Mouse (Mus musculus) T-cell, adult 66 days (primary cell): ENCODE data around the gene Krt87. TPM values are rescaled to one million over a fixed set of nuclear protein-coding genes. Genes with fewer than 3 reads are reported as not detected.

Source experiments
- total RNA-seq, 2 experiments: library from RNA; stranded (reverse); gene quantifications; 3 replicates in 1 of 2; 4 replicates in 1 of 2; pipeline ENCODE4 v1.2.4; 2023

The Krt87 gene
- not detected for total RNA-seq

DNA sequence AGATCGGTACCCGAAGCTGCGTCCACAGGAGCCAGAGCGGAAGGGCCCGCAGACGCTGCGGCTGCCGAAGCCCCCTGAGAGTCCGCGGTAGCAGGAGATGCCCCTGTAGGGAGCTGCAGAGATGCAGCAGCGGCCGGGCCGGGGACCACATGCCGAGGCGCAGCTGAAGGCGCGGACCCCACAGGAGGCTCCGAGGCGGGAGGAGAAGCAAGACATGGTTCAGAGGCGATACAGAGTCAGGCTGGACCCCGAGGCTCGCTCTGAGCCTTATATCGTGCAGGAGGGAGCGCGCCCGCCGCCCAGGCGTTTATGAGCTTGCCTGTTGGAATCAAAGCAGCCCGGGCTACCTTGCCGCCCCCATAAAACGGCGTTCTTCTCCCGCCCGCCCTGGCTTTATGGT, at the start of gene Krt87:
TSS of gene Krt87 (minus strand) at position 250 of the 400 bp plus-strand sequence.

DNA sequence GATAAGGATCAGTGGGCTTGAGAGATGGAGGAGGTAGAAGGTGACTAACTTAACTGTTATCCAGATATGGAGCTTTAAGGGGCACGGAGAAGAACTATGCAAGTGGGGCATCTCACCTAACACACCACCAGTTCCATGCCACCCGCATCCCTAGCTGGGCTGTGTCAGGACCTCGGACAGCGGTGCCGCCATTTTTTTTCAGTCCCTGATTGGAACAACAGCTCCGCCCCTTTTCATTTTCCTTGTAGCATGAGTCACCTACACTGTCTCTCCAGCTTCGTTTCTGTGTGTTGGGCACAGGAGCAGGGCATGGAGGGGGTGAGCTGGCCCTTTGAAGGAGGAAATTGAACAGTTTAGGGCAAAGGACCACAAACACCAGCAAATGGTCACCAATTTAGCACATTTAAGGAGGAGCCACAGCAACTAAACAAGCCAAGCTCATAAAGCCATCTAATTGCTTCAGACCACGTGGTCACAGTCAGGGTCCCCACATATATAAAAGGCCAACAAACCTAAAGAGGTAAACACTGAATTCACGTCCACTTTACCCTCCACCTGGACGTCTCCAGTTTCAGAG, 34.4 kb upstream of the Krt87 start, which contains the start of gene Krt86:
TSS of gene Krt86 (plus strand) at position 527 of the 577 bp plus-strand sequence.

GRCm38 (mm10) chr15:101463651-101464050, 25.0 kb upstream of the Krt87 start, which contains the start of gene Krt81:
TSS of gene Krt81 (minus strand) at chr15:101463751.

DNA sequence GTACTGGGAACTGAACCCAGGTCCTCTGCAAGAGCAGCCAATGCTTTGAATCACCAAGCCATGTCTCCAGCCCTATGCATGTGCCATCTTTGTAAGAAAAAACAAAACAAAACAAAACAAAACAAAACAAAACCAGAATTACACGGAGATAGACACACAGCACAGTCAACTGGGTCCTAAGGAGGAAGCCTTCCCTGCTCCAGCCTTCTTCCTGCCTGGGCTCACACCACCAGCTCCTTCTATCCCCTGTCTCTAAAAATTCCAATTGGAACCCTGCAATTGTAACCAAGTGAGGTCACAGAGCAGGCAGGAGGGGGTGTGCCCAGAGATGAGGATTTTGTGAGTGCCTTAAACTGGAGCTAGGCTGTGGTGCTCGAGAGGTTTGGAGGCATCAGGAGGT, 8.8 kb upstream of the Krt87 start, which contains the start of gene Krt88:
TSS of gene Krt88 (plus strand) at position 301 of the 400 bp plus-strand sequence.

GRCm38 (mm10) chr15:101410775-101411174, 27.8 kb downstream of the Krt87 start, which contains the start of gene Krt7:
TSS of gene Krt7 (plus strand) at chr15:101411043.

Other genes with a start within 250 kb of the Krt87 start
- gene Grasp, start 214.6 kb downstream of the Krt87 start, total RNA-seq = 1 to 10 TPM; 5.5 to 5.7 TPM
- 10 to 100 TPM; 69.2 to 71.1 TPM for gene Nr4a1, start 184.5 kb downstream of the Krt87 start, total RNA-seq
- gene Atg101, start 154.5 kb downstream of the Krt87 start, total RNA-seq = 10 to 100 TPM; 54.3 to 69.0 TPM
- 1 to 10 TPM in 1 of 2 experiments, under 1 TPM in 1; 0.50 to 1.1 TPM for gene 6030408B16Rik, start 145.6 kb downstream of the Krt87 start, total RNA-seq
- not detected for gene Krt80, start 68.6 kb downstream of the Krt87 start, total RNA-seq
- not detected for gene Krt7, start 27.8 kb downstream of the Krt87 start, total RNA-seq
- gene Krt88, start 8.9 kb upstream of the Krt87 start, total RNA-seq = not detected
- not detected for gene Krt81, start 24.9 kb upstream of the Krt87 start, total RNA-seq
- not detected for gene Krt86, start 34.7 kb upstream of the Krt87 start, total RNA-seq
- under 1 TPM; 0.55 to 0.95 TPM for gene Krt83, start 52.7 kb upstream of the Krt87 start, total RNA-seq
- not detected for gene Gm49425, start 78.5 kb upstream of the Krt87 start, total RNA-seq
- not detected for gene Krt84, start 94.0 kb upstream of the Krt87 start, total RNA-seq
- gene Krt82, start 111.9 kb upstream of the Krt87 start, total RNA-seq = not detected
- not detected for gene Krt90, start 124.1 kb upstream of the Krt87 start, total RNA-seq
- gene Krt75, start 135.1 kb upstream of the Krt87 start, total RNA-seq = not detected
- gene Gm5414, start 189.4 kb upstream of the Krt87 start, total RNA-seq = not detected
- gene Gm5478, start 208.6 kb upstream of the Krt87 start, total RNA-seq = not detected
- gene Krt6b, start 241.5 kb upstream of the Krt87 start, total RNA-seq = not detected